Mouse (Mus musculus): ENCODE data around the gene Serpina3g.

DNA sequence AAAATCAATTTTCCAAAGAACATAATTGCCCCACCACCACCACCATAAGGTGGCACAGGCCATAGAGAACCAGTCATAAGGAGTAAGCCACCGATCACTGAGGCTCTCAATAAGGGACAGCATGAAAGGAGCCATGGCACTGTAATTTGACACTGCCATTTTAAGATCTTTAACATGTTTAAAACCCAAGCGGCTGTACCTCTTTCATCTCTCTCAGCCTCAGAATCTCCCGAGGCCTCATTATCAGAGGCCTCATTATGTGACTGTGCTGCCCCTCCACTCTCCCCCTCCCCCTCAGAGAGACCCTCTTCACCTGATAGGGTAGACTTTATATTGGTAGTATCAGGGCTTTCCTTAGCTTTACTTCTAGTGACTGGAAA lies 43.0 kb downstream of the Serpina3g start:
- no peak for TF ChIP-seq CTCF (IDR thresholded peaks at IDR 0.05; ENCODE audit: extremely low read depth, insufficient read length, insufficient replicate concordance, low read depth, low read length)
- no peak for TF ChIP-seq POLR2A (IDR thresholded peaks at IDR 0.05; ENCODE audit: low read depth, low read length)

Data from small intestine, adult 2 months (tissue).